Mouse (Mus musculus) heart, embryonic 14.5 days (tissue): ENCODE measurements around the gene Them7. TPM values are rescaled to one million over a fixed set of nuclear protein-coding genes. Genes with fewer than 3 reads are reported as not detected.

Experiments
- ATAC-seq: fragments of 200-750 bp; cut with Nextera tagmentation; 2 replicates; pipeline ENCODE4 v1.8.0; 2017; ENCODE audit warnings: low read depth, moderate TSS enrichment; ENCODE audit not compliant: insufficient number of reproducible peaks, insufficient read depth, low FRiP score
- H3K27ac ChIP-seq, 2 experiments: fragments of 200-500 bp in 1 of 2; fragments of 300-500 bp in 1 of 2; sonication (generic) in 1 of 2; replicated peaks in 1 of 2; 2 replicates each; pipeline ENCODE4 v1.5.1; 2012 to 2014; ENCODE audit warnings: low read depth in 2 of 2, low read length in 2 of 2, control low read depth in 1 of 2, mild to moderate bottlenecking in 1 of 2, mixed read lengths in 1 of 2; ENCODE audit not compliant: control insufficient read depth in 1 of 2, insufficient read depth in 1 of 2
- H3K27me3 ChIP-seq: fragments of 300-500 bp; sonication (generic); 2 replicates; pipeline ENCODE4 v1.6.1; 2014; ENCODE audit warnings: mild to moderate bottlenecking, low read length, control low read depth; ENCODE audit not compliant: control insufficient read depth, insufficient read depth
- H3K36me3 ChIP-seq: fragments of 300-500 bp; sonication (generic); 2 replicates; pipeline ENCODE4 v1.6.1; 2014; ENCODE audit warnings: mild to moderate bottlenecking, control low read depth, low read length, mixed read lengths; ENCODE audit not compliant: control insufficient read depth, insufficient read depth
- H3K4me1 ChIP-seq, 2 experiments: fragments of 200-500 bp in 1 of 2; fragments of 300-500 bp in 1 of 2; sonication (generic) in 1 of 2; 2 replicates each; pipeline ENCODE4 v1.6.1; 2012 to 2014; ENCODE audit warnings: low read length in 2 of 2, control low read depth in 1 of 2, mixed read lengths in 1 of 2; ENCODE audit not compliant: control insufficient read depth in 2 of 2, insufficient read depth in 2 of 2
- H3K4me2 ChIP-seq: fragments of 300-500 bp; sonication (generic); 2 replicates; pipeline ENCODE4 v1.6.1; 2014; ENCODE audit warnings: mild to moderate bottlenecking, low read length
- H3K4me3 ChIP-seq, 2 experiments: fragments of 200-500 bp in 1 of 2; fragments of 300-500 bp in 1 of 2; sonication (generic) in 1 of 2; 2 replicates each; pipeline ENCODE4 v1.5.1; 2012 to 2014; ENCODE audit warnings: low read length in 2 of 2, mild to moderate bottlenecking in 2 of 2, control low read depth in 1 of 2, low read depth in 1 of 2, moderate library complexity in 1 of 2; ENCODE audit not compliant: control insufficient read depth in 1 of 2, insufficient read depth in 1 of 2
- H3K9ac ChIP-seq: fragments of 300-500 bp; sonication (generic); 2 replicates; pipeline ENCODE4 v1.6.1; 2014; ENCODE audit warnings: mild to moderate bottlenecking, low read length
- H3K9me3 ChIP-seq: fragments of 300-500 bp; sonication (generic); 2 replicates; pipeline ENCODE4 v1.6.1; 2016; ENCODE audit warnings: low read length, control low read depth; ENCODE audit not compliant: control insufficient read depth
- WGBS: fragments of 180-500 bp; shearing (Covaris S2); extraction: QIAGEN DNeasy Blood & Tissue Kit; methylation state at CpG from one replicate; pipeline ENCODE4 v1.1.7; 2014; 5-methylcytosine and 5-hydroxymethylcytosine counted together
- polyA plus RNA-seq: library from polyadenylated mRNA; unstranded; fragments of >200 nt; fragmentation: Nextera tagmentation; extraction: Ambion mirVana; gene quantifications from 2 replicates; pipeline ENCODE4 v1.2.1, GENCODE M21; 2014

Gene Them7
- polyA plus RNA-seq, 1 experiment from 2014 or later: 1.1 TPM

- ATAC-seq: no peak
- H3K27me3 ChIP-seq: no peaks in the 10 kb centered on the region
- no peaks in the 10 kb centered on the region for H3K9me3 ChIP-seq
- H3K36me3 ChIP-seq: no peaks in the 10 kb centered on the region
- WGBS: 36% methylated on average over 5 of the region's 5 CpGs
- no peaks in the 10 kb centered on the region for H3K4me1 ChIP-seq
- H3K4me3 ChIP-seq: no peak overlapping the region
- no peak overlapping the region for H3K27ac ChIP-seq
- H3K4me2 ChIP-seq: no peak overlapping the region
- no peak overlapping the region for H3K9ac ChIP-seq
Measured at GRCm38 (mm10) chr2:105189352-105189751, 34.8 kb upstream of the Them7 start.

GRCm38 (mm10) chr2:105200152-105200551 is 24.0 kb upstream of the Them7 start:
- WGBS: 28% methylated on average over 8 of the region's 8 CpGs
- Histone ChIP-seq H3K36me3 (no peaks in the 10 kb centered on the region), H3K4me3 (no peak overlapping the region), H3K4me1 (peaks cover 0 to 2% of the 10 kb centered on the region in 2 experiments; a peak in 2 of 4 replicates), H3K4me2 (no peak overlapping the region), H3K27me3 (no peaks in the 10 kb centered on the region), H3K27ac (no peak overlapping the region), H3K9me3 (no peaks in the 10 kb centered on the region), H3K9ac (no peak overlapping the region)
- ATAC-seq: no peak

GRCm38 (mm10) chr2:105206563-105207174 is 17.5 kb upstream of the Them7 start:
- Histone ChIP-seq H3K4me3 (no peak overlapping the region), H3K27me3 (no peaks in the 10 kb centered on the region), H3K4me2 (no peak overlapping the region), H3K4me1 (peaks cover 0 to 5% of the 10 kb centered on the region in 2 experiments; a peak in 3 of 4 replicates), H3K9me3 (no peaks in the 10 kb centered on the region), H3K9ac (no peak overlapping the region), H3K36me3 (no peaks in the 10 kb centered on the region), H3K27ac (peak overlapping the region; percentile 19 to 25; a peak in 1 of 4 replicates)
- WGBS: 54% methylated on average over 9 of the region's 9 CpGs
- ATAC-seq: peak; percentile 43; the same call in 1 of the 2 replicates

GRCm38 (mm10) chr2:105212839-105213238 is 11.3 kb upstream of the Them7 start:
- Histone ChIP-seq H3K9ac (no peak overlapping the region), H3K4me3 (no peak overlapping the region), H3K4me2 (no peak overlapping the region), H3K4me1 (peaks cover 3 to 7% of the 10 kb centered on the region in 2 experiments; a peak in 2 of 4 replicates), H3K36me3 (no peaks in the 10 kb centered on the region), H3K27me3 (0 out of 2 replicates have a peak, but pooled peaks cover 3% of the 10 kb centered on the region), H3K27ac (no peak overlapping the region), H3K9me3 (no peaks in the 10 kb centered on the region)
- no peak for ATAC-seq
- WGBS: 41% methylated on average over 7 of the region's 7 CpGs

GRCm38 (mm10) chr2:105215914-105216313 is 8.2 kb upstream of the Them7 start:
- WGBS: 28% methylated on average over 8 of the region's 8 CpGs
- no peaks in the 10 kb centered on the region for H3K36me3 ChIP-seq
- 0 out of 2 replicates have a peak, but pooled peaks cover 3% of the 10 kb centered on the region for H3K27me3 ChIP-seq
- no peak overlapping the region for H3K27ac ChIP-seq
- H3K4me2 ChIP-seq: no peak overlapping the region
- H3K9me3 ChIP-seq: no peaks in the 10 kb centered on the region
- no peak overlapping the region for H3K4me3 ChIP-seq
- ATAC-seq: no peak
- no peak overlapping the region for H3K9ac ChIP-seq
- H3K4me1 ChIP-seq: peaks cover 6 to 11% of the 10 kb centered on the region in 2 experiments

GRCm38 (mm10) chr2:105219229-105219628 is 4.9 kb upstream of the Them7 start:
- Histone ChIP-seq H3K4me1 (peaks cover 6 to 11% of the 10 kb centered on the region in 2 experiments), H3K36me3 (no peaks in the 10 kb centered on the region), H3K27me3 (0 out of 2 replicates have a peak, but pooled peaks cover 7% of the 10 kb centered on the region), H3K9me3 (no peaks in the 10 kb centered on the region), H3K4me2 (no peak overlapping the region), H3K27ac (no peak overlapping the region), H3K9ac (no peak overlapping the region), H3K4me3 (no peak overlapping the region)
- WGBS: 72% methylated on average over 5 of the region's 5 CpGs
- no peak for ATAC-seq

GRCm38 (mm10) chr2:105219664-105220063 is 4.5 kb upstream of the Them7 start:
- H3K4me3 ChIP-seq: no peak overlapping the region
- no peak for ATAC-seq
- H3K9me3 ChIP-seq: no peaks in the 10 kb centered on the region
- no peak overlapping the region for H3K9ac ChIP-seq
- 0 out of 2 replicates have a peak, but pooled peaks cover 7% of the 10 kb centered on the region for H3K27me3 ChIP-seq
- WGBS: 9% methylated on average over 8 of the region's 8 CpGs
- no peak overlapping the region for H3K27ac ChIP-seq
- H3K4me2 ChIP-seq: no peak overlapping the region
- peaks cover 7 to 14% of the 10 kb centered on the region in 2 experiments for H3K4me1 ChIP-seq
- H3K36me3 ChIP-seq: no peaks in the 10 kb centered on the region
